Mouse (Mus musculus): Measurements from ENCODE around the gene Hist1h3i. TPM values are rescaled to one million over a fixed set of nuclear protein-coding genes. Genes with fewer than 3 reads are reported as not detected.

Gene Hist1h3i
- 1.6 TPM for polyA plus RNA-seq (2017; shearing (Covaris generic))

DNA sequence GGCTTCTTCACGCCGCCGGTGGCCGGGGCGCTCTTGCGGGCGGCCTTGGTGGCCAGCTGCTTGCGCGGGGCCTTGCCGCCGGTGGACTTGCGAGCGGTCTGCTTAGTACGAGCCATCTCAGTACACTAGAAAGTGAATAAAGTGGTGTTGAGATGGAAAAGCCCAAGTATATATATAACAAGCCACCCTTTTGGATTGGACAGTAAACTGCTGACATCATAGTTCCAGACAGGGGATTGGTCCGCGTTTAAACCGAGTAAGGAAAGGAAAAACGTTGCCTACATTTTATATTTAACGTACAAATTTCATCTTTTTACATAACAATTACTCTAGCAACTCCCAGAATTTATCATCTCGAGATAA, at the start of gene Hist1h3i:
Hist1h3i (minus strand) TSS at position 116 of the 363 bp plus-strand sequence.

DNA sequence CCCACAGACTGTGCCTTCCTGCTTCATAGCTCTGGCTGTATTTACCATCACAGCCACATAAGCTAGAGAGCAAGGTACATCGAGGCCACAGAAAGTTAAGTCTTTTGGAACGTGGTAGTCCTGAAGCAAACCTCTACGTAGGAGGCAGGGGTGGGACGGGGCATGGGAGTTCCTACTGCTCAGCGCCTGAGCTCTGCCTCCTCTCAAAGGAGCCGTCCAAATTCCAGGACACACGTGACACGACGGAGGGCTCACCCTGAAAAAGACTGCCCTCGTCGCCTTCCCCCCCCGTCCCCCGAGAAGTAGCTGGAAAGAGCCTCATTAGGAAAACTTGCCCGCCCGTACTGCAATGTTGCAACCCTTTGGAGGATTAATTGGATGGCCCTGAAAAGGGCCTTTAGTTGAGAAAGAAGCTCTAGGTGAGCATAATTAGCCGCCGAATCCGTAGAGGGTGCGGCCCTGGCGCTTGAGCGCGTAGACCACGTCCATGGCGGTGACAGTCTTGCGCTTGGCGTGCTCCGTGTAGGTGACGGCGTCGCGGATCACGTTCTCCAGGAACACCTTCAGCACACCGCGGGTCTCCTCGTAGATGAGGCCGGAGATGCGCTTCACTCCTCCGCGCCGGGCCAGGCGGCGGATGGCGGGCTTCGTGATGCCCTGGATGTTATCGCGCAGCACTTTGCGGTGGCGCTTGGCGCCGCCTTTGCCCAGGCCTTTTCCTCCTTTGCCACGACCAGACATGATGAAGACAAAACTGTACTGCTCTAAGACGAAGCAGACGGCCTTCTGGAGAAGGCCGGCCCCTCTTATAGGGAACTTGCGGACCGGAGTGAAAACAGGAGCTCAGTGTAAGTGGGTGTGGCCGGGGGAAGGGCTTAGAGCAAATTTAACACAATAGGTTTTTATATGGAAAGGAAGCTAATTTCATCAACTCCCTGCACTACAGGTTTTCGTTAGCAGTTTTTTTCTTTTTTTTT, 48.5 kb upstream of the Hist1h3i start, which contains the start of gene Hist1h4n:
Hist1h4n (minus strand) TSS at position 779 of the 977 bp plus-strand sequence.

DNA sequence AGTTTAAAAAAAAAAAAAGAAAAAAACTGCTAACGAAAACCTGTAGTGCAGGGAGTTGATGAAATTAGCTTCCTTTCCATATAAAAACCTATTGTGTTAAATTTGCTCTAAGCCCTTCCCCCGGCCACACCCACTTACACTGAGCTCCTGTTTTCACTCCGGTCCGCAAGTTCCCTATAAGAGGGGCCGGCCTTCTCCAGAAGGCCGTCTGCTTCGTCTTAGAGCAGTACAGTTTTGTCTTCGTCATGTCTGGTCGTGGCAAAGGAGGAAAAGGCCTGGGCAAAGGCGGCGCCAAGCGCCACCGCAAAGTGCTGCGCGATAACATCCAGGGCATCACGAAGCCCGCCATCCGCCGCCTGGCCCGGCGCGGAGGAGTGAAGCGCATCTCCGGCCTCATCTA, 28.4 kb upstream of the Hist1h3i start, which contains the start of gene Hist1h4m:
Hist1h4m (plus strand) TSS at position 208 of the 400 bp plus-strand sequence.

DNA sequence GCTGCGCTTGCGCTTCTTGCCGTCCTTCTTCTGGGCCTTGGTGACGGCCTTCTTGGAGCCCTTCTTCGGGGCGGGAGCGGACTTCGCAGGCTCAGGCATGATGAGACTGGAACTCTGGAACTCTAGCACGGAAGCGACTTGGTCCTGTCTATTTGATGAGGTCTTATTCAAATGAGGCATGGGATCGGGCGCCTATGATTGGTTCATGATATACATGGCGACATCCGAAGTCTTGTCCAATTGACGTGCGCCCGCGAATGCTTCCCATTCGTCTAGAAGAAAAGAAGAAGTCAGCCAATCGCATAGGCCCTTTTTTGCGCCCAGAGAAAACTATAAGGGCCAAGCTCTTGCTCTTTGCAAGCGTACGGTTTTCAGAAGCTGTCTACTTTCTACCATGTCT, 26.9 kb upstream of the Hist1h3i start, which contains the start of the genes Hist1h2bq and Hist1h2ao:
Hist1h2bq (minus strand) TSS at position 125 of the 400 bp plus-strand sequence.
Hist1h2ao (plus strand) TSS at position 393 of the 400 bp plus-strand sequence.

DNA sequence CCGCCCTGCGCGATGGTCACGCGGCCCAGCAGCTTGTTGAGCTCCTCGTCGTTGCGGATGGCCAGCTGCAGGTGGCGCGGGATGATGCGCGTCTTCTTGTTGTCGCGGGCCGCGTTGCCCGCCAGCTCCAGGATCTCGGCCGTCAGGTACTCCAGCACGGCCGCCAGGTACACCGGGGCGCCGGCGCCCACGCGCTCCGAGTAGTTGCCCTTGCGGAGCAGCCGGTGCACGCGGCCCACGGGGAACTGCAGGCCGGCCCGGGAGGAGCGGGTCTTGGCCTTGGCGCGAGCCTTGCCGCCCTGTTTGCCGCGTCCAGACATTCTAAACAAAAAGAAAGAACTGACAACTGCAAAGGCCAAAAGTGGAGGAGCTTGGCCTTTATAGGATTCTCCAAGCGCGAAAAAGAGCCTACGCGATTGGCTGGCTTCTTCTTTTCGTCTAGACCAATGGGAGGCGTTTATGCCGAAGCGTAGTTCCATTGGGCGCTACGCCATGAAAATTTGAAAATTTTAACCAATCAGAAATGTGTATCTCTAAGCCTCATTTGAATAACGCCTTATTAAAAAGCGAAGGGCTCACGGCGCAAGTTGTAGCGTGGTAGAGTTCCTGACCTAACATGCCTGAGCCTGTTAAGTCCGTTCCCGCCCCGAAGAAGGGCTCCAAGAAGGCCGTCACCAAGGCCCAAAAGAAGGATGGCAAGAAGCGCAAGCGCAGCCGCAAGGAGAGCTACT, 3.9 kb upstream of the Hist1h3i start, which contains the start of the genes Hist1h2an and Hist1h2bp:
Hist1h2an (minus strand) TSS at position 320 of the 731 bp plus-strand sequence.
Hist1h2bp (plus strand) TSS at position 563 of the 731 bp plus-strand sequence.

DNA sequence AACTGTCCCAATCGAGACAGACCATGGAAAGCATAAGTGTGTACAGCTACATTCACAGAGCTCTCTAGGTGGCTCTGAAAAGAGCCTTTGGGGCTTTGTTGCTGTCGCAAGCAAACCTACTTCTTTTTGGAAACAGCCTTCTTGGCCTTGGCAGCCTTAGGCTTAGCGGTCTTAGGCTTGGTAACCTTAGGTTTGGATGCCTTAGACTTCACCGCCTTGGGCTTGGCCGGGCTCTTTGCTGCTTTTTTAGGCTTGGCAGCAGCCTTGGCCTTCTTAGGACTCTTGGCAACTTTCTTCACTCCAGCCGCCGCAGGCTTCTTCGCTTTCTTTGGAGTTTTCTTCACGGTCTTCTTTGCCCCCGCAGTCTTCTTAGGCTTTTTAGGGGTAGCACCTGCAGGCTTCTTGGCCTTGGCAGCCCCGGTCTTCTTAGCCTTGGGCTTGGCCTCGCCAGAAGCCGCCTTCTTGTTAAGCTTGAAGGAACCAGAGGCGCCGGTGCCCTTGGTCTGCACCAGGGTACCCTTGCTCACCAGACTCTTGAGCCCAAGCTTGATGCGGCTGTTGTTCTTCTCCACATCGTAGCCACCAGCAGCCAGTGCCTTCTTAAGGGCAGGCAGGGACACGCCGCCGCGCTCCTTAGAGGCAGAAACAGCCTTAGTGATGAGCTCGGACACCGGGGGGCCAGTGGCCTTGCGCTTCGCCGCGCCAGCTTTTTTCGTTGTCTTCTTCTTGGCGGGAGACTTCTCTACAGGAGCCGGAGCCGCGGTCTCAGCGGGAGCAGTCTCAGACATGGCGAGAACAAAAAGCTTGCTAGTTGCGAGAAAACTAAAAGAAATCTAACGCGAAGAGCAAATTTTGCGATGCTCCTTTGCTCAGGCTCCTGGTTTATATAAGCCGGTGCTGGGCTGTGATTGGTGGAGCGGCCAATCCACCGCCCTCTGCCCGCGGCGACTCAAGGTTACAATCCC, 3.1 kb downstream of the Hist1h3i start, which contains the start of gene Hist1h1b:
Hist1h1b (minus strand) TSS at position 859 of the 965 bp plus-strand sequence.

DNA sequence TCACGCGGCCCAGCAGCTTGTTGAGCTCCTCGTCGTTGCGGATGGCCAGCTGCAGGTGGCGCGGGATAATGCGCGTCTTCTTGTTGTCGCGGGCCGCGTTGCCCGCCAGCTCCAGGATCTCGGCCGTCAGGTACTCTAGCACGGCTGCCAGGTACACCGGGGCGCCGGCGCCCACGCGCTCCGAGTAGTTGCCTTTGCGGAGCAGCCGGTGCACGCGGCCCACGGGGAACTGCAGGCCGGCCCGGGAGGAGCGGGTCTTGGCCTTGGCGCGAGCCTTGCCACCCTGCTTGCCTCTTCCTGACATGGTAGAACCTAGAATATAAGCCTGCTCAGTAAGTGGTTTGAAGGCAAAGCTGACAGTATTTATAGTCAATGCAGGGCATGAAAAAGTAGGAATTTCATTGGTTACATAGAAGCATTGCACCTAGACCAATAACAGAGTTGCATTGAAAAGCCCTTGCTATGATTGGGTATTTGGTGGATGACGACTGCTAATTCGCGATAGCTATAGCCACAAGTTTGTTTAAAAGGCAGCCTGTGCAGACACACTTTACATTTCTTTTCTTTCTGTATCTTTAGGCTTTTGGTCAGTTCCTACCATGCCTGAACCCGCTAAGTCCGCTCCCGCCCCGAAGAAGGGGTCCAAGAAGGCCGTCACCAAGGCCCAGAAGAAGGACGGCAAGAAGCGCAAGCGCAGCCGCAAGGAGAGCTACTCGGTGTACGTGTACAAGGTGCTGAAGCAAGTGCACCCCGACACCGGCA, 29.5 kb downstream of the Hist1h3i start, which contains the start of the genes Hist1h2ak and Hist1h2bn:
Hist1h2ak (minus strand) TSS at position 304 of the 762 bp plus-strand sequence.
Hist1h2bn (plus strand) TSS at position 600 of the 762 bp plus-strand sequence.

DNA sequence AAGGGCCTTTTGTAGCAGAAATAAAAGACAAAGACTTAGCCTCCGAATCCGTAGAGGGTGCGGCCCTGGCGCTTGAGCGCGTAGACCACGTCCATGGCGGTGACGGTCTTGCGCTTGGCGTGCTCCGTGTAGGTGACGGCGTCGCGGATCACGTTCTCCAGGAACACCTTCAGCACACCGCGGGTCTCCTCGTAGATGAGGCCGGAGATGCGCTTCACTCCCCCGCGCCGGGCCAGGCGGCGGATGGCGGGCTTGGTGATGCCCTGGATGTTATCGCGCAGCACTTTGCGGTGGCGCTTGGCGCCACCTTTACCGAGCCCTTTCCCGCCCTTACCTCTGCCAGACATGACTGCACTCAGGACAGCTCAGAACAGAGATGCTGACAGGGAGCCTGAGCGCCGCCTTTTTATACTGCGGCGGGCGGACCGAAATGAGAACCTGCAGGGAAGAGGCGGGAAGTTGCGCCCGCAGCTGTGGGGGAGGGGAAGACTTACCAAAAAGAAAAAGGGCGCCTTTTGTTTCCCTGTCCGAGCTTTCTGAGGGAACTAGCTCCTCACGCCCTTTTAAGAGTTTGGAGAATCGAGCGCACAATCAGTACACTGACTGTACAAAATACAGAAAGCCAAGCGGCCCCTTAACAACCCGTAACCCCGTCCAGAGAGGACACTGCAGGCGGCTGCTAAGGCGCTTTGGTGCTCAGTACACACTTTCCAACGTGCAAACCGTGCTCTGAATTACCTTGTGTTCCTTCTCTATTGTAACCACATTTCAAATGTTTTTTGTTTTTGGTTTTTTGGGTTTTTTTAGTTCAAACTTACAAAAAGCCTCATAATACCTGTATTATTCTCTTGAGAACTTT, 32.8 kb downstream of the Hist1h3i start, which contains the start of gene Hist1h4k:
Hist1h4k (minus strand) TSS at position 347 of the 859 bp plus-strand sequence.

GRCm38 (mm10) chr13:21734906-21735767, 48.0 kb downstream of the Hist1h3i start, which contains the start of gene Hist1h4j:
Gene Hist1h4j, plus strand, starts transcription at chr13:21735064.

Other genes with a start within 250 kb of the Hist1h3i start
- gene Olfr1366, start 240.6 kb downstream of the Hist1h3i start, polyA plus RNA-seq (2017; shearing (Covaris generic)) = not detected
- gene Olfr1535, start 223.5 kb downstream of the Hist1h3i start, polyA plus RNA-seq (2017; shearing (Covaris generic)) = 0.20 TPM
- not detected for gene Olfr1364, start 201.6 kb downstream of the Hist1h3i start, polyA plus RNA-seq (2017; shearing (Covaris generic))
- gene Olfr1362, start 169.3 kb downstream of the Hist1h3i start, polyA plus RNA-seq (2017; shearing (Covaris generic)) = not detected
- gene Olfr11, start 140.9 kb downstream of the Hist1h3i start, polyA plus RNA-seq (2017; shearing (Covaris generic)) = not detected
- not detected for gene Olfr1361, start 120.0 kb downstream of the Hist1h3i start, polyA plus RNA-seq (2017; shearing (Covaris generic))
- gene Olfr1360, start 106.0 kb downstream of the Hist1h3i start, polyA plus RNA-seq (2017; shearing (Covaris generic)) = not detected
- not detected for gene Olfr1359, start 85.3 kb downstream of the Hist1h3i start, polyA plus RNA-seq (2017; shearing (Covaris generic))
- gene Hist1h2bl, start 67.2 kb downstream of the Hist1h3i start, polyA plus RNA-seq (2017; shearing (Covaris generic)) = not detected
- gene Hist1h2ai, start 66.9 kb downstream of the Hist1h3i start, polyA plus RNA-seq (2017; shearing (Covaris generic)) = not detected
- gene Hist1h3h, start 65.7 kb downstream of the Hist1h3i start, polyA plus RNA-seq (2017; shearing (Covaris generic)) = not detected
- gene Hist1h2bm, start 61.3 kb downstream of the Hist1h3i start, polyA plus RNA-seq (2017; shearing (Covaris generic)) = 0.82 TPM
- not detected for gene Hist1h4j, start 48.3 kb downstream of the Hist1h3i start, polyA plus RNA-seq (2017; shearing (Covaris generic))
- 22.8 TPM for gene Hist1h4k, start 32.9 kb downstream of the Hist1h3i start, polyA plus RNA-seq (2017; shearing (Covaris generic))
- 3.0 TPM for gene Hist1h2ak, start 29.5 kb downstream of the Hist1h3i start, polyA plus RNA-seq (2017; shearing (Covaris generic))
- gene Hist1h2bn, start 29.2 kb downstream of the Hist1h3i start, polyA plus RNA-seq (2017; shearing (Covaris generic)) = 2.1 TPM
- gene Hist1h1b, start 2.7 kb downstream of the Hist1h3i start, polyA plus RNA-seq (2017; shearing (Covaris generic)) = 4.3 TPM
- gene Hist1h2an, start 3.8 kb upstream of the Hist1h3i start, polyA plus RNA-seq (2017; shearing (Covaris generic)) = not detected
- gene Hist1h2bp, start 4.1 kb upstream of the Hist1h3i start, polyA plus RNA-seq (2017; shearing (Covaris generic)) = not detected
- gene Hist1h2bq, start 26.8 kb upstream of the Hist1h3i start, polyA plus RNA-seq (2017; shearing (Covaris generic)) = 6.5 TPM
- gene Hist1h2ao, start 27.1 kb upstream of the Hist1h3i start, polyA plus RNA-seq (2017; shearing (Covaris generic)) = not detected
- 42.3 TPM for gene Hist1h4m, start 28.4 kb upstream of the Hist1h3i start, polyA plus RNA-seq (2017; shearing (Covaris generic))
- 3.8 TPM for gene Hist1h4n, start 48.8 kb upstream of the Hist1h3i start, polyA plus RNA-seq (2017; shearing (Covaris generic))
- gene Hist1h2ap, start 50.1 kb upstream of the Hist1h3i start, polyA plus RNA-seq (2017; shearing (Covaris generic)) = 104 TPM
- gene Hist1h2br, start 50.4 kb upstream of the Hist1h3i start, polyA plus RNA-seq (2017; shearing (Covaris generic)) = 6.7 TPM
- 0.24 TPM for gene Zfp184, start 161.7 kb upstream of the Hist1h3i start, polyA plus RNA-seq (2017; shearing (Covaris generic))
- not detected for gene Pom121l2, start 197.8 kb upstream of the Hist1h3i start, polyA plus RNA-seq (2017; shearing (Covaris generic))
- 0.20 TPM for gene Prss16, start 226.4 kb upstream of the Hist1h3i start, polyA plus RNA-seq (2017; shearing (Covaris generic))

All from inflammation-experienced regulatory T-cells, adult 16 weeks (primary cell).